9 mouse cellular contexts compared by ENCODE assay signal in genomic region chr9:73070971-73071659, GRCm38 (mm10). TPM values are rescaled to one million over a fixed set of nuclear protein-coding genes. Genes with fewer than 3 reads are reported as not detected.
A peak's percentile ranks its signal among the peaks of the same experiment; 100 is the strongest.
DNase-seq lines count a peak whose midpoint lies in the region; ATAC-seq and TF ChIP-seq lines count a peak whose summit lies in the region.
"Had no signal": no experiment of that assay in that cellular context is flagged by ENCODE, and none has a peak within 500 bp of the region (broad histone marks: within the 10 kb centered on the region; RNA-seq: fewer than 3 reads in every experiment).

No protein-coding gene starts in this region.

- no peak overlapping the region for H3K4me3 ChIP-seq in bone marrow, adult 2 months (replicated peaks; ENCODE audit: control insufficient read depth, low read depth, low read length)
- no peak overlapping the region for H3K4me3 ChIP-seq in liver, embryonic 13.5 days (replicated peaks)
- no peak overlapping the region for H3K4me3 ChIP-seq in stomach, embryonic 16.5 days (replicated peaks; ENCODE audit: low read length)
- H3K4me3 ChIP-seq in forebrain, embryonic 12.5 days (replicated peaks) = no peak overlapping the region

- H3K27me3 ChIP-seq in liver, embryonic 13.5 days = no peaks in the 10 kb centered on the region
- no peaks in the 10 kb centered on the region for H3K27me3 ChIP-seq in stomach, embryonic 16.5 days (ENCODE audit: control insufficient read depth, insufficient read depth, low read length)
- no peaks in the 10 kb centered on the region for H3K27me3 ChIP-seq in forebrain, embryonic 12.5 days

- 31% methylated on average over 10 of the region's 10 CpGs for WGBS in bone marrow, adult 2 months
- 29% methylated on average over 10 of the region's 10 CpGs for WGBS in liver, embryonic 13.5 days (ENCODE audit: insufficient replicate concordance)
- 61% methylated on average over 10 of the region's 10 CpGs for WGBS in stomach, embryonic 16.5 days
- WGBS in forebrain, embryonic 12.5 days = 70% methylated on average over 10 of the region's 10 CpGs

- TF ChIP-seq CTCF in bone marrow, adult 2 months (IDR thresholded peaks at IDR 0.05; ENCODE audit: control insufficient read depth, insufficient read depth, low read length) = no peak

- DNase-seq in right cerebral cortex, adult 18-20 months = peak; percentile 33
- DNase-seq in right cerebral cortex, postnatal 14 days = no peak
- DNase-seq in liver, embryonic 13.5 days = no peak
- no peak for DNase-seq in layer of hippocampus, adult 18-20 months (ENCODE audit: low spot score in 2 of 2)
- DNase-seq: kidney, adult 8-10 months; retina, postnatal 1 day had no signal

- H3K27ac ChIP-seq in bone marrow, adult 2 months (ENCODE audit: control insufficient read depth, insufficient read depth, low read depth, low read length, poor library complexity) = peak overlapping the region; percentile 65; the same call in 1 of the 2 replicates
- H3K27ac ChIP-seq in liver, embryonic 13.5 days = peak overlapping the region; percentile 43
- peak overlapping the region; percentile 78 for H3K27ac ChIP-seq in stomach, embryonic 16.5 days (ENCODE audit: low read length)
- no peak overlapping the region for H3K27ac ChIP-seq in forebrain, embryonic 12.5 days

- no peak for ATAC-seq in liver, embryonic 13.5 days (ENCODE audit: low read depth)
- peak; percentile 23 for ATAC-seq in stomach, embryonic 16.5 days (ENCODE audit: insufficient read depth, low FRiP score)
- ATAC-seq in forebrain, embryonic 12.5 days (ENCODE audit: low FRiP score) = no peak

- no peak overlapping the region for H3K9ac ChIP-seq in liver, embryonic 13.5 days
- no peak overlapping the region for H3K9ac ChIP-seq in stomach, embryonic 16.5 days (ENCODE audit: low read length)
- H3K9ac ChIP-seq in forebrain, embryonic 12.5 days = no peak overlapping the region

- H3K36me3 ChIP-seq in liver, embryonic 13.5 days = no peaks in the 10 kb centered on the region
- no peaks in the 10 kb centered on the region for H3K36me3 ChIP-seq in stomach, embryonic 16.5 days (ENCODE audit: control insufficient read depth, insufficient read depth, low read length)
- no peaks in the 10 kb centered on the region for H3K36me3 ChIP-seq in forebrain, embryonic 12.5 days (replicated peaks)

- H3K4me2 ChIP-seq in liver, embryonic 13.5 days = no peak overlapping the region
- H3K4me2 ChIP-seq in stomach, embryonic 16.5 days (ENCODE audit: low read depth, low read length) = no peak overlapping the region
- H3K4me2 ChIP-seq in forebrain, embryonic 12.5 days = no peak overlapping the region

- no peaks in the 10 kb centered on the region for H3K9me3 ChIP-seq in liver, embryonic 13.5 days (replicated peaks)
- H3K9me3 ChIP-seq in stomach, embryonic 16.5 days (replicated peaks; ENCODE audit: control insufficient read depth, low read length) = no peaks in the 10 kb centered on the region
- H3K9me3 ChIP-seq in forebrain, embryonic 12.5 days = no peaks in the 10 kb centered on the region

- no peak for TF ChIP-seq POLR2A in bone marrow, adult 2 months (IDR thresholded peaks at IDR 0.05; ENCODE audit: borderline replicate concordance, control insufficient read depth, low read depth, low read length)

- H3K4me1 ChIP-seq in bone marrow, adult 2 months (ENCODE audit: control insufficient read depth, insufficient read depth, low read length) = peaks cover 12% of the 10 kb centered on the region; the same call in 1 of the 2 replicates
- H3K4me1 ChIP-seq in liver, embryonic 13.5 days (replicated peaks) = peaks cover 34% of the 10 kb centered on the region
- H3K4me1 ChIP-seq in stomach, embryonic 16.5 days (ENCODE audit: control insufficient read depth, insufficient read depth, low read length) = peaks cover 19% of the 10 kb centered on the region
- peaks cover 3% of the 10 kb centered on the region; the same call in 1 of the 2 replicates for H3K4me1 ChIP-seq in forebrain, embryonic 12.5 days

RNA-seq across cellular contexts. Expression of gene Rab27a, which starts 26.5 kb away (rescaled TPM):
- 14.0 and 33.6 TPM in 2 replicates for polyA plus RNA-seq in bone marrow, adult 2 months (2011; ENCODE audit: insufficient read depth, insufficient read length, low replicate concordance, missing spikeins)
- polyA plus RNA-seq in liver, embryonic 13.5 days (2015; fragmentation: Nextera tagmentation; extraction: Ambion mirVana) = 4.5 and 4.9 TPM in 2 replicates
- polyA plus RNA-seq in stomach, embryonic 16.5 days (2015; fragmentation: Nextera tagmentation; extraction: Ambion mirVana) = 23.3 and 27.7 TPM in 2 replicates
- polyA plus RNA-seq in forebrain, embryonic 12.5 days (2016; fragmentation: Nextera tagmentation; extraction: Ambion mirVana) = 1.4 and 1.8 TPM in 2 replicates
- 10 to 100 TPM; 12.2 to 15.4 TPM for total RNA-seq in layer of hippocampus, adult 18-20 months (2021)

RNA-seq across cellular contexts. Expression of gene Khdc3, which starts 30.5 kb away (rescaled TPM):
- 5.6 TPM in 1 of 2 replicates, not detected in the other for polyA plus RNA-seq in bone marrow, adult 2 months (2011; ENCODE audit: insufficient read depth, insufficient read length, low replicate concordance, missing spikeins)
- polyA plus RNA-seq in liver, embryonic 13.5 days (2015; fragmentation: Nextera tagmentation; extraction: Ambion mirVana) = 0.09 TPM in 1 of 2 replicates, not detected in the other
- 0.10 and 0.40 TPM in 2 replicates for polyA plus RNA-seq in stomach, embryonic 16.5 days (2015; fragmentation: Nextera tagmentation; extraction: Ambion mirVana)
- not detected in 2 replicates for polyA plus RNA-seq in forebrain, embryonic 12.5 days (2016; fragmentation: Nextera tagmentation; extraction: Ambion mirVana)
- 1 to 10 TPM; 4.0 to 4.3 TPM for total RNA-seq in layer of hippocampus, adult 18-20 months (2021)

RNA-seq across cellular contexts. Expression of gene Pigb, which starts 30.9 kb away (rescaled TPM):
- 2.3 and 4.3 TPM in 2 replicates for polyA plus RNA-seq in bone marrow, adult 2 months (2011; ENCODE audit: insufficient read depth, insufficient read length, low replicate concordance, missing spikeins)
- 4.5 and 6.2 TPM in 2 replicates for polyA plus RNA-seq in liver, embryonic 13.5 days (2015; fragmentation: Nextera tagmentation; extraction: Ambion mirVana)
- 15.6 and 18.7 TPM in 2 replicates for polyA plus RNA-seq in stomach, embryonic 16.5 days (2015; fragmentation: Nextera tagmentation; extraction: Ambion mirVana)
- polyA plus RNA-seq in forebrain, embryonic 12.5 days (2016; fragmentation: Nextera tagmentation; extraction: Ambion mirVana) = 10.3 and 13.6 TPM in 2 replicates
- 10 to 100 TPM; 12.7 TPM for total RNA-seq in layer of hippocampus, adult 18-20 months (2021)

RNA-seq across cellular contexts. Expression of gene Gm20509, which starts 31.2 kb away (rescaled TPM):
- not detected in 2 replicates for polyA plus RNA-seq in bone marrow, adult 2 months (2011; ENCODE audit: insufficient read depth, insufficient read length, low replicate concordance, missing spikeins)
- not detected in 2 replicates for polyA plus RNA-seq in liver, embryonic 13.5 days (2015; fragmentation: Nextera tagmentation; extraction: Ambion mirVana)
- not detected in 2 replicates for polyA plus RNA-seq in stomach, embryonic 16.5 days (2015; fragmentation: Nextera tagmentation; extraction: Ambion mirVana)
- not detected in 2 replicates for polyA plus RNA-seq in forebrain, embryonic 12.5 days (2016; fragmentation: Nextera tagmentation; extraction: Ambion mirVana)
- 1 to 10 TPM; 1.0 to 1.1 TPM for total RNA-seq in layer of hippocampus, adult 18-20 months (2021)

RNA-seq across cellular contexts. Expression of gene Rsl24d1, which starts 42.1 kb away (rescaled TPM):
- 37.2 and 47.4 TPM in 2 replicates for polyA plus RNA-seq in bone marrow, adult 2 months (2011; ENCODE audit: insufficient read depth, insufficient read length, low replicate concordance, missing spikeins)
- polyA plus RNA-seq in liver, embryonic 13.5 days (2015; fragmentation: Nextera tagmentation; extraction: Ambion mirVana) = 78.9 and 89.4 TPM in 2 replicates
- 85.1 and 90.5 TPM in 2 replicates for polyA plus RNA-seq in stomach, embryonic 16.5 days (2015; fragmentation: Nextera tagmentation; extraction: Ambion mirVana)
- polyA plus RNA-seq in forebrain, embryonic 12.5 days (2016; fragmentation: Nextera tagmentation; extraction: Ambion mirVana) = 133 and 137 TPM in 2 replicates
- total RNA-seq in layer of hippocampus, adult 18-20 months (2021) = 10 to 100 TPM; 61.8 to 63.9 TPM
